Mouse (Mus musculus) T-helper 2 cell (primary cell): ENCODE results near the gene Apoa1.

Source experiments
- in situ Hi-C: fragments of 300-600 bp; cut with MboI, MseI; formaldehyde crosslinking; loops from one replicate; pipeline ENCODE4 v1.15.1; 2025; ENCODE audit warnings: high pct_unique_total_duplicates

Gene Apoa1

GRCm38 (mm10) chr9:46228491-46228890, at the start of gene Apoa1:
Gene Apoa1, plus strand, starts transcription at chr9:46228580.
- in situ Hi-C loops, result no loop called here

- in situ Hi-C loops, result no loop called here
These were observed 49.8 kb upstream of the Apoa1 start for GRCm38 (mm10) chr9:46178595-46178994.

GRCm38 (mm10) chr9:46181297-46181696, 47.1 kb upstream of the Apoa1 start:
- in situ Hi-C loops, result no loop called here

GRCm38 (mm10) chr9:46184542-46184941, 43.8 kb upstream of the Apoa1 start:
- in situ Hi-C loops, result no loop called here

- in situ Hi-C loops, result no loop called here
These were observed 43.2 kb upstream of the Apoa1 start for GRCm38 (mm10) chr9:46185191-46185590.

GRCm38 (mm10) chr9:46186387-46186786, 42.0 kb upstream of the Apoa1 start:
- in situ Hi-C loops, result no loop called here

GRCm38 (mm10) chr9:46188370-46188769, 40.0 kb upstream of the Apoa1 start:
- in situ Hi-C loops, result no loop called here

GRCm38 (mm10) chr9:46188956-46189355, 39.4 kb upstream of the Apoa1 start:
- in situ Hi-C loops, result no loop called here

GRCm38 (mm10) chr9:46189381-46189780, 39.0 kb upstream of the Apoa1 start:
- in situ Hi-C loops, result no loop called here

- in situ Hi-C loops, result no loop called here
These were observed 37.1 kb upstream of the Apoa1 start for GRCm38 (mm10) chr9:46191234-46191633.

GRCm38 (mm10) chr9:46191644-46192043, 36.7 kb upstream of the Apoa1 start:
- in situ Hi-C loops, result no loop called here

- in situ Hi-C loops, result no loop called here
These were observed 35.7 kb upstream of the Apoa1 start for GRCm38 (mm10) chr9:46192642-46193041.

GRCm38 (mm10) chr9:46194809-46195208, 33.6 kb upstream of the Apoa1 start:
- in situ Hi-C loops, result no loop called here

- in situ Hi-C loops, result no loop called here
These were observed 31.6 kb upstream of the Apoa1 start for GRCm38 (mm10) chr9:46196699-46197169.

- in situ Hi-C loops, result no loop called here
These were observed 29.9 kb upstream of the Apoa1 start for GRCm38 (mm10) chr9:46198461-46198860.

GRCm38 (mm10) chr9:46198936-46199335, 29.4 kb upstream of the Apoa1 start:
- in situ Hi-C loops, result no loop called here

GRCm38 (mm10) chr9:46199609-46200008, 28.8 kb upstream of the Apoa1 start:
- in situ Hi-C loops, result loop anchor here (5.0 kb wide), 1 partner anchor 202 kb away; no protein-coding TSS in a partner anchor

- in situ Hi-C loops, result no loop called here
These were observed 21.4 kb upstream of the Apoa1 start for GRCm38 (mm10) chr9:46206834-46207500.

GRCm38 (mm10) chr9:46207501-46207869, 20.9 kb upstream of the Apoa1 start:
- in situ Hi-C loops, result no loop called here

GRCm38 (mm10) chr9:46208401-46208974, 19.9 kb upstream of the Apoa1 start:
- in situ Hi-C loops, result no loop called here

GRCm38 (mm10) chr9:46210473-46210872, 17.9 kb upstream of the Apoa1 start:
- in situ Hi-C loops, result no loop called here

- in situ Hi-C loops, result no loop called here
These were observed 14.1 kb upstream of the Apoa1 start for GRCm38 (mm10) chr9:46214276-46214675.

- in situ Hi-C loops, result no loop called here
These were observed 13.4 kb upstream of the Apoa1 start for GRCm38 (mm10) chr9:46214946-46215337.
